Mouse (Mus musculus) small intestine, adult 2 months (tissue): Measurements from ENCODE around the gene Camta2.

ENCODE experiments used
- CTCF ChIP-seq: fragments of 200-500 bp; IDR thresholded peaks from 2 replicates; pipeline ENCODE4 v1.5.1; 2012; ENCODE audit warnings: low read depth, mild to moderate bottlenecking, control low read depth, inconsistent platforms, low read length, moderate library complexity, mixed read lengths; ENCODE audit not compliant: insufficient replicate concordance, insufficient read length; ENCODE audit errors: extremely low read depth
- POLR2A ChIP-seq: fragments of 200-500 bp; IDR thresholded peaks from 2 replicates; pipeline ENCODE4 v1.6.1; 2012; ENCODE audit warnings: low read depth, mild to moderate bottlenecking, control low read depth, inconsistent platforms, low read length, moderate library complexity

- TF ChIP-seq POLR2A = no peak
- no peak for TF ChIP-seq CTCF
These were observed 6.7 kb downstream of the Camta2 start for GRCm38 (mm10) chr11:70681170-70681569.
